Mouse (Mus musculus): ENCODE measurements around the gene B4gat1.
"Not testable (repeated sequence)": the region's sequence is repeated elsewhere in the genome, so short reads cannot be mapped to it uniquely, and the experiment has no call there.

The B4gat1 gene

GRCm38 (mm10) chr19:5083961-5084833 lies 45.6 kb downstream of the B4gat1 start:
- no peak for DNase-seq (ENCODE audit: low spot score in 2 of 2)

- no peak for DNase-seq (ENCODE audit: low spot score in 2 of 2)
Measured at GRCm38 (mm10) chr19:5084834-5085144, 46.2 kb downstream of the B4gat1 start.

- peak in 1 of 2 experiments; percentile 71 for DNase-seq (ENCODE audit: low spot score in 2 of 2)
Measured at GRCm38 (mm10) chr19:5085145-5085863, 46.7 kb downstream of the B4gat1 start, which contains the start of gene Tmem151a. Gene Tmem151a, minus strand, starts transcription at chr19:5085531.

GRCm38 (mm10) chr19:5086533-5086932 lies 47.9 kb downstream of the B4gat1 start:
- DNase-seq (ENCODE audit: low spot score in 2 of 2): not testable (repeated sequence)

GRCm38 (mm10) chr19:5087884-5088728 lies 49.5 kb downstream of the B4gat1 start, which contains the start of gene Yif1a:
Gene Yif1a, plus strand, starts transcription at chr19:5088538.
- DNase-seq (ENCODE audit: low spot score in 2 of 2): peak; percentile 89 to 96

- DNase-seq (ENCODE audit: low spot score in 2 of 2): no peak
Measured at GRCm38 (mm10) chr19:5089324-5089723, 50.7 kb downstream of the B4gat1 start.
